Mouse (Mus musculus): Measurements from ENCODE around the gene Ppfibp1. TPM values are rescaled to one million over a fixed set of nuclear protein-coding genes. Genes with fewer than 3 reads are reported as not detected.

Gene Ppfibp1
- total and polyA plus RNA-seq, 3 experiments, result 23.4 to 28.2 (median 28.2) TPM

- no peak for TF ChIP-seq NRF1 (IDR thresholded peaks at IDR 0.05; ENCODE audit: low read depth, low read length)
- TF ChIP-seq BHLHE40 (IDR thresholded peaks at IDR 0.05; ENCODE audit: low read depth, low read length), result no peak
- no peak for TF ChIP-seq MYC (IDR thresholded peaks at IDR 0.05; ENCODE audit: low read depth, low read length)
- TF ChIP-seq SIN3A (IDR thresholded peaks at IDR 0.05; ENCODE audit: low read length), result no peak
- TF ChIP-seq RCOR1 (conservative IDR thresholded peaks at IDR 0.05; ENCODE audit: low read depth, low read length), result no peak
- no peak for TF ChIP-seq USF2 (conservative IDR thresholded peaks at IDR 0.05; ENCODE audit: low read depth, low read length)
- no peak for TF ChIP-seq KAT2A (IDR thresholded peaks at IDR 0.05; ENCODE audit: insufficient replicate concordance, low read length)
- TF ChIP-seq GABPA (IDR thresholded peaks at IDR 0.05; ENCODE audit: insufficient replicate concordance, low read depth, low read length), result no peak
- no peak for TF ChIP-seq CTCF (conservative IDR thresholded peaks at IDR 0.05 in 1 of 2, IDR thresholded peaks at IDR 0.05 in 1 of 2; ENCODE audit: low read depth in 2 of 2, low read length in 2 of 2)
- TF ChIP-seq ZNF384 (IDR thresholded peaks at IDR 0.05; ENCODE audit: low read depth, low read length), result no peak
- no peak for TF ChIP-seq PAX5 (IDR thresholded peaks at IDR 0.05; ENCODE audit: low read length)
- no peak for TF ChIP-seq E2F4 (IDR thresholded peaks at IDR 0.05; ENCODE audit: insufficient replicate concordance, low read depth, low read length)
- no peak for TF ChIP-seq ZMIZ1 (IDR thresholded peaks at IDR 0.05; ENCODE audit: low read depth, low read length)
- TF ChIP-seq TBP (conservative IDR thresholded peaks at IDR 0.05; ENCODE audit: low read depth, low read length), result no peak
- TF ChIP-seq MXI1 (IDR thresholded peaks at IDR 0.05; ENCODE audit: low read depth, low read length), result no peak
- TF ChIP-seq TCF12 (IDR thresholded peaks at IDR 0.05; ENCODE audit: low read depth, low read length), result no peak
- no peak for TF ChIP-seq MAX (IDR thresholded peaks at IDR 0.05; ENCODE audit: low read length)
- no peak for TF ChIP-seq IRF4 (IDR thresholded peaks at IDR 0.05; ENCODE audit: low read depth, low read length)
- TF ChIP-seq SMC3 (IDR thresholded peaks at IDR 0.05; ENCODE audit: low read depth, low read length), result no peak
- H3K4me2 ChIP-seq (ENCODE audit: insufficient read depth, low read depth, poor library complexity, severe bottlenecking), result no peak overlapping the region
- peaks cover 0 to 1% of the 10 kb centered on the region in 2 experiments; a peak in 1 of 4 replicates for H3K4me1 ChIP-seq (ENCODE audit: control insufficient read depth in 1 of 2, insufficient read depth in 2 of 2)
- dilution Hi-C loops (cut with MboI; ENCODE audit: extremely low pct_ligation_motif_present, extremely low pct_unique_long_range_greater_than_20kb, low sequenced_read_pairs) (no loop called here), in situ Hi-C loops (cut with MboI; ENCODE audit: low pct_ligation_motif_present, low pct_unique_long_range_greater_than_20kb, low sequenced_read_pairs) (no loop called here)
- no peak overlapping the region for H3K27ac ChIP-seq (ENCODE audit: insufficient read depth, low read depth)
- no peaks in the 10 kb centered on the region for H3K27me3 ChIP-seq (replicated peaks)
- H3K36me3 ChIP-seq (replicated peaks in 1 of 2; ENCODE audit: control insufficient read depth in 1 of 2, insufficient read depth in 1 of 2, low read length in 1 of 2), result peaks cover 47 to 82% of the 10 kb centered on the region in 2 experiments
- H3K4me3 ChIP-seq (replicated peaks in 1 of 3; ENCODE audit: low read depth in 2 of 3, low read length in 2 of 3, poor library complexity in 1 of 3), result no peak overlapping the region
- no peak overlapping the region for H3K9ac ChIP-seq (ENCODE audit: insufficient read depth, low read depth)
- H3K9me3 ChIP-seq (replicated peaks; ENCODE audit: low read length), result no peaks in the 10 kb centered on the region
- DNase-seq (ENCODE audit: extremely low read depth), result no peak
- no peaks in the 10 kb centered on the region for H3K79me2 ChIP-seq (replicated peaks; ENCODE audit: control insufficient read depth, extremely low read depth, insufficient read depth, poor library complexity, severe bottlenecking)
Observed at GRCm38 (mm10) chr6:147028396-147028795, 140.1 kb downstream of the Ppfibp1 start.

GRCm38 (mm10) chr6:147029591-147029990, 141.3 kb downstream of the Ppfibp1 start:
- H3K27ac ChIP-seq (ENCODE audit: insufficient read depth, low read depth), result no peak overlapping the region
- H3K4me1 ChIP-seq (ENCODE audit: control insufficient read depth in 1 of 2, insufficient read depth in 2 of 2), result no peaks in the 10 kb centered on the region
- no peak overlapping the region for H3K4me2 ChIP-seq (ENCODE audit: insufficient read depth, low read depth, poor library complexity, severe bottlenecking)
- H3K9me3 ChIP-seq (replicated peaks; ENCODE audit: low read length), result no peaks in the 10 kb centered on the region
- H3K36me3 ChIP-seq (replicated peaks in 1 of 2; ENCODE audit: control insufficient read depth in 1 of 2, insufficient read depth in 1 of 2, low read length in 1 of 2), result peaks cover 46 to 77% of the 10 kb centered on the region in 2 experiments
- DNase-seq (ENCODE audit: extremely low read depth), result no peak
- H3K9ac ChIP-seq (ENCODE audit: insufficient read depth, low read depth), result no peak overlapping the region
- dilution Hi-C loops (cut with MboI; ENCODE audit: extremely low pct_ligation_motif_present, extremely low pct_unique_long_range_greater_than_20kb, low sequenced_read_pairs) (no loop called here), in situ Hi-C loops (cut with MboI; ENCODE audit: low pct_ligation_motif_present, low pct_unique_long_range_greater_than_20kb, low sequenced_read_pairs) (no loop called here)
- no peaks in the 10 kb centered on the region for H3K27me3 ChIP-seq (replicated peaks)
- no peaks in the 10 kb centered on the region for H3K79me2 ChIP-seq (replicated peaks; ENCODE audit: control insufficient read depth, extremely low read depth, insufficient read depth, poor library complexity, severe bottlenecking)
- no peak overlapping the region for H3K4me3 ChIP-seq (replicated peaks in 1 of 3; ENCODE audit: low read depth in 2 of 3, low read length in 2 of 3, poor library complexity in 1 of 3)
- no peak for TF ChIP-seq NELFE (IDR thresholded peaks at IDR 0.05; ENCODE audit: low read depth, low read length)
- TF ChIP-seq TCF12 (IDR thresholded peaks at IDR 0.05; ENCODE audit: low read depth, low read length), result no peak
- no peak for TF ChIP-seq HCFC1 (IDR thresholded peaks at IDR 0.05; ENCODE audit: low read depth, low read length)
- TF ChIP-seq KAT2A (IDR thresholded peaks at IDR 0.05; ENCODE audit: insufficient replicate concordance, low read length), result no peak
- no peak for TF ChIP-seq UBTF (IDR thresholded peaks at IDR 0.05; ENCODE audit: low read depth, low read length)
- no peak for TF ChIP-seq BHLHE40 (IDR thresholded peaks at IDR 0.05; ENCODE audit: low read depth, low read length)
- no peak for TF ChIP-seq TBP (conservative IDR thresholded peaks at IDR 0.05; ENCODE audit: low read depth, low read length)
- TF ChIP-seq MEF2A (IDR thresholded peaks at IDR 0.05; ENCODE audit: borderline replicate concordance, low read depth, low read length), result no peak
- no peak for TF ChIP-seq ZKSCAN1 (IDR thresholded peaks at IDR 0.05; ENCODE audit: borderline replicate concordance, low read depth, low read length)
- no peak for TF ChIP-seq ZNF384 (IDR thresholded peaks at IDR 0.05; ENCODE audit: low read depth, low read length)
- no peak for TF ChIP-seq ELF1 (IDR thresholded peaks at IDR 0.05; ENCODE audit: low read depth, low read length)
- no peak for TF ChIP-seq MYC (IDR thresholded peaks at IDR 0.05; ENCODE audit: low read depth, low read length)
- TF ChIP-seq MXI1 (IDR thresholded peaks at IDR 0.05; ENCODE audit: low read depth, low read length), result no peak
- TF ChIP-seq POLR2AphosphoS2 (IDR thresholded peaks at IDR 0.05; ENCODE audit: low read depth, low read length), result no peak
- no peak for TF ChIP-seq SMC3 (IDR thresholded peaks at IDR 0.05; ENCODE audit: low read depth, low read length)
- no peak for TF ChIP-seq PAX5 (IDR thresholded peaks at IDR 0.05; ENCODE audit: low read length)
